15 mouse cellular contexts compared by ENCODE assay signal in genomic region chr5:96919149-96919548, GRCm38 (mm10).
DNase-seq lines count a peak whose midpoint lies in the region; ATAC-seq and TF ChIP-seq lines count a peak whose summit lies in the region.
"Had no signal": no experiment of that assay in that cellular context is flagged by ENCODE, and none has a peak within 500 bp of the region (broad histone marks: within the 10 kb centered on the region; RNA-seq: fewer than 3 reads in every experiment).

No protein-coding gene starts in this region.

- peaks cover 85 to 92% of the 10 kb centered on the region in 2 experiments for H3K4me1 ChIP-seq in liver, embryonic 14.5 days (replicated peaks; ENCODE audit: control insufficient read depth in 2 of 2, insufficient read depth in 2 of 2, low read length in 1 of 2)
- H3K4me1 ChIP-seq in stomach, embryonic 16.5 days (ENCODE audit: control insufficient read depth, insufficient read depth, low read length): peaks cover 14% of the 10 kb centered on the region
- peaks cover 4% of the 10 kb centered on the region; the same call in 1 of the 2 replicates for H3K4me1 ChIP-seq in midbrain, postnatal 0 days (ENCODE audit: insufficient read depth, low read length)
- H3K4me1 ChIP-seq in forebrain, postnatal 0 days (ENCODE audit: insufficient read depth): no peaks in the 10 kb centered on the region

- H3K27me3 ChIP-seq in liver, embryonic 14.5 days (ENCODE audit: control insufficient read depth, insufficient read depth, low read length): no peaks in the 10 kb centered on the region
- H3K27me3 ChIP-seq in stomach, embryonic 16.5 days (ENCODE audit: control insufficient read depth, insufficient read depth, low read length): no peaks in the 10 kb centered on the region
- no peaks in the 10 kb centered on the region for H3K27me3 ChIP-seq in midbrain, postnatal 0 days (ENCODE audit: insufficient read depth, low read length)
- H3K27me3 ChIP-seq in forebrain, postnatal 0 days (ENCODE audit: insufficient read depth, low read length): no peaks in the 10 kb centered on the region

- no peak overlapping the region for H3K4me3 ChIP-seq in layer of hippocampus, adult 2 months
- H3K4me3 ChIP-seq in liver, embryonic 14.5 days (ENCODE audit: insufficient read depth in 1 of 2, low read depth in 2 of 2, low read length in 2 of 2): peak overlapping the region in 1 of 2 experiments; percentile 26; a peak in 1 of 4 replicates
- H3K4me3 ChIP-seq in stomach, embryonic 16.5 days (replicated peaks; ENCODE audit: low read length): no peak overlapping the region
- H3K4me3 ChIP-seq in midbrain, postnatal 0 days (ENCODE audit: low read depth, low read length): no peak overlapping the region
- no peak overlapping the region for H3K4me3 ChIP-seq in forebrain, postnatal 0 days (ENCODE audit: low read depth, low read length)
- H3K4me3 ChIP-seq: forebrain, embryonic 10.5 days had no signal

- H3K9me3 ChIP-seq in liver, embryonic 14.5 days (ENCODE audit: control insufficient read depth, low read length): no peaks in the 10 kb centered on the region
- no peaks in the 10 kb centered on the region for H3K9me3 ChIP-seq in stomach, embryonic 16.5 days (replicated peaks; ENCODE audit: control insufficient read depth, low read length)
- no peaks in the 10 kb centered on the region for H3K9me3 ChIP-seq in midbrain, postnatal 0 days (ENCODE audit: low read length)
- H3K9me3 ChIP-seq in forebrain, postnatal 0 days (ENCODE audit: low read length): no peaks in the 10 kb centered on the region
- H3K9me3 ChIP-seq: forebrain, embryonic 10.5 days had no signal

- peak overlapping the region; percentile 58 for H3K4me2 ChIP-seq in liver, embryonic 14.5 days (ENCODE audit: low read depth)
- no peak overlapping the region for H3K4me2 ChIP-seq in stomach, embryonic 16.5 days (ENCODE audit: low read depth, low read length)
- H3K4me2 ChIP-seq in midbrain, postnatal 0 days (ENCODE audit: low read depth, low read length, poor library complexity, severe bottlenecking): no peak overlapping the region
- no peak overlapping the region for H3K4me2 ChIP-seq in forebrain, postnatal 0 days (ENCODE audit: low read depth)

- peak overlapping the region; percentile 81 for H3K9ac ChIP-seq in liver, embryonic 14.5 days (replicated peaks)
- H3K9ac ChIP-seq in stomach, embryonic 16.5 days (ENCODE audit: low read length): no peak overlapping the region
- no peak overlapping the region for H3K9ac ChIP-seq in midbrain, postnatal 0 days (replicated peaks; ENCODE audit: low read length, poor library complexity, severe bottlenecking)
- H3K9ac ChIP-seq in forebrain, postnatal 0 days: no peak overlapping the region

- WGBS in liver, embryonic 14.5 days (ENCODE audit: insufficient replicate concordance): 6% methylated on average over 6 of the region's 6 CpGs
- 58% methylated on average over 6 of the region's 6 CpGs for WGBS in stomach, embryonic 16.5 days
- WGBS in midbrain, postnatal 0 days: 81% methylated on average over 6 of the region's 6 CpGs
- WGBS in forebrain, postnatal 0 days: 91% methylated on average over 6 of the region's 6 CpGs

- no peak for TF ChIP-seq CTCF in layer of hippocampus, adult 2 months (conservative IDR thresholded peaks at IDR 0.05)
- TF ChIP-seq CTCF in liver, embryonic 14.5 days (IDR thresholded peaks at IDR 0.05; ENCODE audit: low read depth): no peak
- no peak for TF ChIP-seq CTCF in midbrain, postnatal 0 days (IDR thresholded peaks at IDR 0.05)
- TF ChIP-seq CTCF in forebrain, postnatal 0 days (IDR thresholded peaks at IDR 0.05; ENCODE audit: low read depth): no peak

- ATAC-seq in common myeloid progenitor, adult 5-6 weeks (replicated peaks; ENCODE audit: low read depth, poor library complexity, severe bottlenecking): peak; percentile 48
- ATAC-seq in liver, embryonic 14.5 days (ENCODE audit: insufficient read depth): peak; percentile 82
- ATAC-seq in stomach, embryonic 16.5 days (ENCODE audit: insufficient read depth, low FRiP score): peak; percentile 59; the same call in 1 of the 2 replicates
- no peak for ATAC-seq in midbrain, postnatal 0 days (ENCODE audit: low FRiP score)
- no peak for ATAC-seq in forebrain, postnatal 0 days
- ATAC-seq: hindbrain, embryonic 16.5 days had no signal

- DNase-seq in layer of hippocampus, adult 2 months (ENCODE audit: low spot score in 2 of 2): no peak
- no peak for DNase-seq in layer of hippocampus, adult 11-12 months (ENCODE audit: low spot score)
- DNase-seq in liver, embryonic 14.5 days (ENCODE audit: low read depth in 3 of 3, low spot score in 3 of 3): peak; percentile 90 to 93 (median 92)
- DNase-seq in urinary bladder, postnatal 4 days (ENCODE audit: low spot score in 2 of 2): no peak
- no peak for DNase-seq in midbrain, postnatal 0 days (ENCODE audit: low spot score)
- DNase-seq in forebrain, postnatal 0 days: no peak
- DNase-seq: adrenal gland, postnatal 36 days; cerebellum, postnatal 36 days; heart, adult 11 months; layer of hippocampus, adult 9-11 months; midbrain, embryonic 14.5 days had no signal

- H3K36me3 ChIP-seq in liver, embryonic 14.5 days (replicated peaks; ENCODE audit: control insufficient read depth, insufficient read depth, low read depth): no peaks in the 10 kb centered on the region
- no peaks in the 10 kb centered on the region for H3K36me3 ChIP-seq in stomach, embryonic 16.5 days (ENCODE audit: control insufficient read depth, insufficient read depth, low read length)
- H3K36me3 ChIP-seq in midbrain, postnatal 0 days (ENCODE audit: insufficient read depth, low read length): no peaks in the 10 kb centered on the region
- H3K36me3 ChIP-seq in forebrain, postnatal 0 days (ENCODE audit: insufficient read depth): no peaks in the 10 kb centered on the region
- H3K36me3 ChIP-seq: forebrain, embryonic 10.5 days had no signal

- peak; percentile 100 for TF ChIP-seq EP300 in liver, embryonic 14.5 days (IDR thresholded peaks at IDR 0.05; ENCODE audit: low read depth)

- peak overlapping the region; percentile 43; the same call in 1 of the 2 replicates for H3K27ac ChIP-seq in layer of hippocampus, adult 2 months
- H3K27ac ChIP-seq in liver, embryonic 14.5 days: peak overlapping the region; percentile 99
- H3K27ac ChIP-seq in stomach, embryonic 16.5 days (ENCODE audit: low read length): no peak overlapping the region
- no peak overlapping the region for H3K27ac ChIP-seq in midbrain, postnatal 0 days (ENCODE audit: low read depth, low read length)
- H3K27ac ChIP-seq in forebrain, postnatal 0 days (ENCODE audit: low read depth, low read length): no peak overlapping the region
- H3K27ac ChIP-seq: forebrain, embryonic 10.5 days had no signal

Comparison
In these comparisons a context has a peak if more than half of its experiments do, and no peak if none do; other contexts are left out.
1. DNase-seq: peak in liver, embryonic 14.5 days (3 of 3); none in layer of hippocampus, adult 2 months (0 of 2), layer of hippocampus, adult 11-12 months (single experiment), urinary bladder, postnatal 4 days (0 of 2), midbrain, postnatal 0 days (single experiment) and forebrain, postnatal 0 days (single experiment).
2. H3K27ac ChIP-seq: peak in layer of hippocampus, adult 2 months (single experiment) and liver, embryonic 14.5 days (single experiment); none in stomach, embryonic 16.5 days (single experiment), midbrain, postnatal 0 days (single experiment) and forebrain, postnatal 0 days (single experiment).
3. ATAC-seq: peak in common myeloid progenitor, adult 5-6 weeks (single experiment), liver, embryonic 14.5 days (single experiment) and stomach, embryonic 16.5 days (single experiment); none in midbrain, postnatal 0 days (single experiment) and forebrain, postnatal 0 days (single experiment).